Mouse (Mus musculus): ENCODE results near the gene Wasf2. TPM values are rescaled to one million over a fixed set of nuclear protein-coding genes. Genes with fewer than 3 reads are reported as not detected.

Gene Wasf2
- total RNA-seq, 1 experiment from 2014 or later: 61.3 TPM

Other genes starting within 250 kb of the Wasf2 start
- 35.6 and 40.6 TPM in 2 replicates for gene Stx12, start 246.0 kb upstream of the Wasf2 start, total RNA-seq (2017)
- 25.2 and 33.5 TPM in 2 replicates for gene Fam76a, start 207.9 kb upstream of the Wasf2 start, total RNA-seq (2017)
- 0.53 and 0.96 TPM in 2 replicates for gene Fgr, start 156.4 kb upstream of the Wasf2 start, total RNA-seq (2017)
- gene Ahdc1, start 119.2 kb upstream of the Wasf2 start, total RNA-seq (2017): 2.6 and 3.5 TPM in 2 replicates
- not detected in 2 replicates for gene Cd164l2, start 81.6 kb downstream of the Wasf2 start, total RNA-seq (2017)
- gene Gpr3, start 82.0 kb downstream of the Wasf2 start, total RNA-seq (2017): not detected in 2 replicates
- gene Map3k6, start 110.3 kb downstream of the Wasf2 start, total RNA-seq (2017): 4.9 and 7.2 TPM in 2 replicates
- 0.87 and 3.0 TPM in 2 replicates for gene Sytl1, start 132.6 kb downstream of the Wasf2 start, total RNA-seq (2017)
- 20.4 and 21.7 TPM in 2 replicates for gene Tmem222, start 147.3 kb downstream of the Wasf2 start, total RNA-seq (2017)
- gene Wdtc1, start 223.0 kb downstream of the Wasf2 start, total RNA-seq (2017): 9.3 and 12.6 TPM in 2 replicates
- gene Slc9a1, start 239.2 kb downstream of the Wasf2 start, total RNA-seq (2017): 9.0 and 9.7 TPM in 2 replicates

All from common myeloid progenitor, adult 5-6 weeks (primary cell).